Comparison of ENCODE assay signal across 16 mouse cellular contexts in genomic region chr13:34809536-34809935, GRCm38 (mm10).
"Had no signal": no experiment of that assay in that cellular context is flagged by ENCODE, and none has a peak within 500 bp of the region (broad histone marks: within the 10 kb centered on the region; RNA-seq: fewer than 3 reads in every experiment).

No protein-coding gene starts in this region.

- H3K4me3 ChIP-seq: neural tube, embryonic 13.5 days; neural tube, embryonic 15.5 days; stomach, embryonic 15.5 days had no signal

- H3K27me3 ChIP-seq: neural tube, embryonic 13.5 days; neural tube, embryonic 15.5 days; stomach, embryonic 15.5 days had no signal

- H3K36me3 ChIP-seq: neural tube, embryonic 13.5 days; neural tube, embryonic 15.5 days; stomach, embryonic 15.5 days had no signal

- DNase-seq: retina, postnatal 1 day; right cerebral cortex, adult 18-20 months; right cerebral cortex, postnatal 14 days; right cerebral cortex, postnatal 25 days; right cerebral cortex, postnatal 4 days; spleen, adult 18-20 months; thymus, adult 18-20 months; thymus, adult 2 months; thymus, postnatal 14 days; thymus, postnatal 25 days; thymus, postnatal 36 days; thymus, postnatal 4 days had no signal

- H3K9me3 ChIP-seq: neural tube, embryonic 15.5 days; stomach, embryonic 15.5 days had no signal

- H3K27ac ChIP-seq: neural tube, embryonic 13.5 days; neural tube, embryonic 15.5 days; stomach, embryonic 15.5 days; stomach, postnatal 0 days had no signal
